Mouse (Mus musculus) olfactory bulb, adult 2 months (tissue): ENCODE measurements around the gene Meis2. TPM values are rescaled to one million over a fixed set of nuclear protein-coding genes. Genes with fewer than 3 reads are reported as not detected.
A peak's percentile ranks its signal among the peaks of the same experiment; 100 is the strongest.

Experiments
- H3K27ac ChIP-seq: fragments of 200-500 bp; 2 replicates; pipeline ENCODE4 v1.5.1; 2012; ENCODE audit warnings: low read depth, low read length; ENCODE audit not compliant: insufficient read depth
- H3K4me1 ChIP-seq: fragments of 200-500 bp; 2 replicates; pipeline ENCODE4 v1.6.1; 2012; ENCODE audit warnings: low read length; ENCODE audit not compliant: control insufficient read depth, insufficient read depth
- H3K4me3 ChIP-seq: fragments of 200-500 bp; 2 replicates; pipeline ENCODE4 v1.5.1; 2012; ENCODE audit warnings: mild to moderate bottlenecking, low read depth, low read length, moderate library complexity; ENCODE audit not compliant: insufficient read depth
- CTCF ChIP-seq: fragments of 200-500 bp; IDR thresholded peaks from 2 replicates; pipeline ENCODE4 v1.5.1; 2012; ENCODE audit warnings: low read depth, mild to moderate bottlenecking, low read length, moderate library complexity; ENCODE audit not compliant: insufficient read depth
- POLR2A ChIP-seq: fragments of 200-500 bp; IDR thresholded peaks from 2 replicates; pipeline ENCODE4 v1.6.1; 2012; ENCODE audit warnings: mild to moderate bottlenecking, low read depth, low read length, moderate library complexity; ENCODE audit not compliant: insufficient read depth
- WGBS: fragments of 180-500 bp; shearing (Covaris S2); methylation state at CpG from one replicate; pipeline ENCODE4 v1.1.7; 2018; 5-methylcytosine and 5-hydroxymethylcytosine counted together
- polyA plus RNA-seq: library from polyadenylated mRNA; stranded (reverse); fragments of >200 nt; gene quantifications from 2 replicates; pipeline ENCODE4 v1.2.4, GENCODE M21; 2012; ENCODE audit warnings: low replicate concordance; ENCODE audit not compliant: missing spikeins, insufficient read depth, insufficient read length

The Meis2 gene
- polyA plus RNA-seq, 1 experiment, result 356 TPM

DNA sequence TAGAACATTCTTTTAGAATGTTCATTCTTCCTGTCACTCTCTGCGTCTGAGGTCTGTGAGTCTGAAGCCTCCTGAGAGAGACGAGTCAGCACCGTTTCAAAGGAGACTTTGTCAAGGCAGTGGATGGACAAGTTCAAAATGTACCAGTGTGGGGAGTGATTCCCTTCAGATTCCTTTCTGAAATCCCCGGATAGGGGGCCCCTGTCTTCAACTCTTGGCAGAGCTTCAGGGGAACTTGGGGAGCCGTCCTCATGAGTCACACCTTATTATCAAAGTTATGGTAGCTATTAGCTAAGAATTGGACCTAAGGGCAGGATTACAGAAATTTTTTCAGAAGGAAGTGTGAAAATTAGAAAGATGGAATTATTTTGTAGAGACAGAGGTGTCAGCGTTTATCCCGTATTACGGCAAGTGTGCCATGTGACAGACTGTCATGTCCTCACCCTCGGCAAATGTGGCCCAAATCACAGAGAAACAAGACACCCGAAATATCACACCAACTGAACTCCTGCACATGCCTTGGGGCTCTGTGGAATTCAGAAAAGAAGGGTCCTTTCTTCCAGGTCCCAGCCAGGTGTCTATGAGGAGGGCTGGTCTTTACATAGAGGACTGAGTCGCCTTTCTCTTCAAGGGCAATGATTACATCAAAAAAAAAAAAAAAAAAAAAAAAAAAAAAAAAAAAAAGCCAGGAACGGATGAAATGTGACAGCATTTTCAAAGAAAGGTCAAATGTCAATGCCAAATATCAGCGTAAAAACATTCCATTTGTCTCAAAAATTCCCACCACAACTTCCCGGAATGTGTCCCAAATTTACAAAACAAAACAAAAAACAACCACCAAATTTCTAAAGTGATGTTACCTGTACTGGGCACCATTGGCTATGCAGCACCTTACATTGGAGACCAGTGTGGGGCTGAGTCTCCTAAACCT is 146.2 kb downstream of the Meis2 start:
- no peak overlapping the region for H3K27ac ChIP-seq
- no peak overlapping the region for H3K4me3 ChIP-seq
- TF ChIP-seq POLR2A (no peak), CTCF (no peak)
- 58% methylated on average over 14 of the region's 14 CpGs for WGBS
- peaks cover 3% of the 10 kb centered on the region for H3K4me1 ChIP-seq

DNA sequence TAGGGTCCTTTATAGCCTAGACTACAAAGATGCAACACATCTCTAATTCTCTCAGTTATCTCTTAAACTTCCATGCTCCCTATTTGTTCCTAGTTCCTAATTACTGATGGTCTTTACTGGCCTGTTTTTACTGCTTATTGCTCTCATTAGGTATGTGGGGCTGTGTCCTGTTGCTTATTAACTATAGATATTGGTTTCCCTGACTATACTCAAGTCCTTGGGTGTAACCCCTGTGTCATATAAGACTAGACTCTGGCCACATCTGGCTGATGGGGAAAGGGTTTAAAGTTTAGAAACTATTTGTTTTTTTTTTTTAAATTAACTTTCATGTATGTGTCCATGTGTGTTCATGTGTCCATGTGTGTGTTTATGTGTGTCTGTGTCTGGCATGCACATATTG is 147.1 kb downstream of the Meis2 start:
- H3K4me1 ChIP-seq, result peaks cover 3% of the 10 kb centered on the region

DNA sequence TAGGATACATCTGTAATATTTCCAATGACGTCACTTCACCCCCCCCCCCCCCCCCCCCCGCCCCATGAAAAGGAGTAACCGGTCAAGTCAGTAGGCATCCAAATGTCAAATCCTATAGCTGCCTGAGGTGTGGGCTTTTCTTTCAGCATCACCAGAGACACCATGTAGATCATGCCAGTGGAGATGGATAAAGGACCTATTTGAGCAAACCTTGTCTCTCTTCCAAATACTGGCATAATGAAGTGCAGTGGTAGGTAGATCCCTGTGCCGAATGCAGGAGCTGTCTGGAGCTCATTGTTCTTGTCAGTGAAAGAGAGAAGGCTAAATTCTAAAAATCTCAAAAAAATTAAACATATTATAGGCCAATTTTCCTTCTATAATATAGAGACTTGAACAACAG is 151.1 kb downstream of the Meis2 start:
- Histone ChIP-seq H3K27ac (no peak overlapping the region), H3K4me1 (peaks cover 4% of the 10 kb centered on the region), H3K4me3 (no peak overlapping the region)
- no peak for TF ChIP-seq POLR2A
- TF ChIP-seq CTCF, result no peak
- WGBS, result 10% methylated on average over 4 of the region's 4 CpGs

More for the DNA sequence above, 147.1 kb downstream of the Meis2 start:
- Histone ChIP-seq H3K4me3 (no peak overlapping the region), H3K27ac (no peak overlapping the region)
- TF ChIP-seq CTCF (no peak), POLR2A (no peak)

DNA sequence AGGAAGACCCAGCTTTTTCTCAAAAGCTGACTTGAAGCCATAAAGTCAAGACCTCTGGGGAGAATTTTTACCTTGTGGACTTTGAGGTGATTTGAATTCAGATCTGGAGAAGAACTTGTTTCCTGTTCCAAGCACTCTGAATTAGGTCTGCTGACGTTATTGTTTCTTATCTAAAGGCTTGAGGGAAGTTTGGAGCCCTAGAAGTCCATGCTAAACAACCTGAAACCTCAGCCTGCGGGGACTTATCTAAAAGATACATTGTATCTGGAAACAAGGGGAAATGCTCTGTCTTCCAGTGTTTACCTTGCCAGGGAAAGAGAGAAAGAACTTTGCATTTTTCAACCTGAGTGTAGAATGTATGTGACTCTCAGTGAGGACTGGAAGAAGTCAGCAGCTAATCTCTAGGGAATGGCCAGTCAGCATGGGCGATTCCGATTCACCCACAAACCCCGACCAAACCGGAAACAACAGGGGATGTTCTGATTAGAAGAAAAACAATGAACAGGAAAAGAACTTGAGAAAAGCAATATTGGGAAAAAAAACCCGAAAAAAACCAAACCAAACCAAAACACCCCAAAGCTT is 152.6 kb downstream of the Meis2 start:
- no peak overlapping the region for H3K4me3 ChIP-seq
- 57% methylated on average over 7 of the region's 7 CpGs for WGBS
- H3K27ac ChIP-seq, result peak overlapping the region; percentile 21; the same call in 1 of the 2 replicates
- TF ChIP-seq CTCF, result no peak
- no peak for TF ChIP-seq POLR2A
- peaks cover 6% of the 10 kb centered on the region for H3K4me1 ChIP-seq

DNA sequence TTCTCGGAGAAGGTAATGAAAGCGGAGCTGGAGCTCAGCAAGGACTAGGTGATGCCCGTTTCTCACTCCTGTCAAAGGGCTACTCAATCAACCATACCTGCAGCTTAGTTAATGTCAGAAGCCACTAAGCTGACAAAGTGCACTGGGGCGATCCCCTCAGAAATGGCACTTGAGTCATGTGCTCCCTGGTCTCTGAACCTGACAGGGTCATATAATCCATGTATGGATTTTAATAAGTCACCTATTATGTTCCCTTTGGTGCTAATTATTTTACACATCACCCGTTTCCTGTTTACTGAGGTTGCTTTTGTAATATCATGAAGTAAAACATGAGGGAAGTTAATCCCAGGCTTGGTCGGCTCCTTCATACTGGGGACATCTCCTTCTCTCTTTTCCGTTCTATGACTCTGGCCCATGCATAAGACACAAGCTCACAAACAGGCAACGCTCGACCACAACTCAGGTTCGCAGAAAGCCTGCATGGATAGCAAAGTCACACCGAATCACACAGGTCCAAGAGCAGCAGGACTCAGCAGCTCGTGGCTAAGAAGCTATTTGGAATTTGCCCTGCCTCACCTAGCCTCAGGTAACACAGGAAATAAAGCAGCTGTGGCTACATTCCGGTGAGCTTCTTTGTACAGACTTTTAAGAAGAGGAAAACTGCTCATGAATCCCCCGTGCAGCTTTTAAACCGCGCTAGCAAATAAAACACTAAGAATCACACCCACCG is 153.6 kb downstream of the Meis2 start:
- Histone ChIP-seq H3K27ac (0 out of 2 replicates have a peak overlapping the region, but pooled peaks have one; percentile 42), H3K4me3 (no peak overlapping the region), H3K4me1 (peaks cover 6% of the 10 kb centered on the region)
- 62% methylated on average over 17 of the region's 17 CpGs for whole genome bisulfite sequencing
- TF ChIP-seq CTCF, result no peak

DNA sequence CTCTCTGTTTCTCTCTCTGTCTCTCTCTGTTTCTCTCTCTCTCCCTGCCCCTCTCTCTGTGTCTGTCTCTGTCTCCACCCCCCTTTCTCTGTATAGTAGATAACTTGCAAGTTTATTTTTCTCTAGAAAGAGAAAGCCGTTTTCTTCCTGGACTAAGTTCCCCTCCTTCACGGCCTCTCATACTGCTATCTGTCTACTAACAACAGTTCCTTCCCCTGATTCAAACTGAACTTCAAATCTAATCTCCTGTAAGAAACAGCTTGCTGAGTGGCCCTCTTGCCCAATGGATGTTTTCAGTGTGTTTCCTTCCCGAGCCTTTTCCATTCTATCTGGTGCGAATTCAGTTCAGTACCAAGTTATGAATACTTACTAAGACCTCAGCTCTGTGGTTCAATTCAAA is 155.4 kb downstream of the Meis2 start:
- peaks cover 8% of the 10 kb centered on the region for H3K4me1 ChIP-seq
- no peak overlapping the region for H3K4me3 ChIP-seq
- TF ChIP-seq POLR2A (no peak), CTCF (no peak)
- 50% methylated on average over 4 of the region's 4 CpGs for WGBS
- H3K27ac ChIP-seq, result peak overlapping the region; percentile 27

DNA sequence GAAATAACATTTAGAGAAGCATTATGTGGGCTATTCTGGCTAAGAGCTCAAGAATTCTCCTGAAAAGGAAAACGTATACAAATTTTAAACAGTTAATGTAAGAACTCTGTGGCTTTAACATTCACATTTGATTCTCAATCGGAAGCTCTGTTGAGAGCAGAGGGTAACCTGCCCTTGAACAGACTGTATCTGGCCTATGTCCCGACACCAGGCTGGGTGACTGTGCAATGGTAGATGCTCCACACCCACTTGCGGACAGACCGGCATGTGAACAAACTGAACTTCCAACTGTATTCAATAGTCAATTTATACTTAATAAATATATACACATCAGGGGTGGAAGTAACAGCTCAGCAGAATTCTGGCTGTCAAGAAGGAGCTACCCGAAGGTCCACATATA is 164.6 kb downstream of the Meis2 start:
- no peak overlapping the region for H3K27ac ChIP-seq
- no peak overlapping the region for H3K4me3 ChIP-seq
- TF ChIP-seq POLR2A (no peak), CTCF (no peak)
- WGBS, result 68% methylated on average over 6 of the region's 6 CpGs
- H3K4me1 ChIP-seq, result peaks cover 11% of the 10 kb centered on the region

DNA sequence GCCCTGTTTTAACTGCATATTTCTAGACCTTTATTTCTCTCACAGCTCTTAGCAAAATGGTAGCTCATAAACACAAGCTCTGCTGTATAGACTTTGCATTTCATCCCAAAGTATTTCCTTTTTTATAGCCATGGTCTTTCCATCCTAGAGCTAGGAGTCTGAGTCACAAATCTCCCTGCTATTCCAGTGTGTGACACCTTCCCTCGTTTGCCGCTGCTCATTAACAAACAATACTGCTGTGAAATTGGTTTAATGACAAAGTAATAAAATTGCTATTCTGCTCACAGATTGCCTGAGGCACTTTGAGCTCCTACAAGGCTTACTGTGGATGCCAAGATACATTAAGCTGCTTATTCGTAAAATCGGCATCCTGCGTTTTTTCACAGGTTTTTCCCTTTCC is 168.1 kb downstream of the Meis2 start:
- H3K27ac ChIP-seq, result peak overlapping the region; percentile 79

DNA sequence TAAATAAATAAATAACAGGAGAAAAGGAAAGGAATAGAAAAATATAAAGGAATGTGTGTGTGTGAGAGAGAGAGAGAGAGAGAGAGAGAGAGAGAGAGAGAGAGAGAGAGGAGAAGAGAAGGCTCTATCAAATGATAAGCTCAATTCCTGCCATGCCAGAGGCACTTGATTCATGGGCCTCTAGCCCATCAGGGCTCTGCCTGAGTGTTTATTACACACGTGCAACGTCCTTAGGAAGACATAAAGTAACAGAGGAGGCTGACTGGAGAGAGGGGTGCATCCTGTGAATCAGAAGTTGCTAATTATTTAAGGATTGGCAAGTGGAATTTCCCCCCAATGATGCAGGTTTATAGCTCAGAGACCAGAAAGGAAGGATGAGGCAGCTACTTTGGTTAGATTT is 168.6 kb downstream of the Meis2 start:
- Histone ChIP-seq H3K4me1 (peaks cover 13% of the 10 kb centered on the region), H3K4me3 (no peak overlapping the region), H3K27ac (no peak overlapping the region)
- 9% methylated on average over 2 of the region's 2 CpGs for WGBS
- no peak for TF ChIP-seq CTCF
- TF ChIP-seq POLR2A, result no peak

More for the DNA sequence above, 168.1 kb downstream of the Meis2 start:
- H3K4me1 ChIP-seq, result peaks cover 11% of the 10 kb centered on the region
- H3K4me3 ChIP-seq, result no peak overlapping the region
- 18% methylated on average over 5 of the region's 5 CpGs for WGBS
- TF ChIP-seq POLR2A (no peak), CTCF (no peak)
